Mouse (Mus musculus): ENCODE measurements around the gene Tmppe. TPM values are rescaled to one million over a fixed set of nuclear protein-coding genes. Genes with fewer than 3 reads are reported as not detected.

The Tmppe gene
- polyA plus RNA-seq, 1 experiment from 2014 or later: 10.5 TPM

DNA sequence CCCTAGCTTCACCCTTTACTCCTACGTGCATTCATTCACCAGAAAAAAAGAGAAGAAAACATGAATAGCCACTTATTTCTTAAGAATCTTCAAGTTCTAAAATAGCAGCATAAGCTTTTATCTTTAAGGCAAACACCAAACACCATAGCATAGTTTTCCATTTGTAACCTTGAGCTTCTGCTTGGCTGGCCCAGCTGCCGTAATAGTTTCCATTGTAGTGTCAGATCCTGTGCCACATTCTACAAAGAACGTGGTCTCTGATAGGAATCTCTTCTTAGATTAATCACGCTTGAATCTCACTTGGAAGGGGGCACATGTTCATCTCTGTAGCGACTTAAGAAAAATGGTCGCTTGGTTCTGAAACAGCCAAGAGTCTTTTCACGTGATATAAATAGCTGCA, 50.7 kb downstream of the Tmppe start:
- Histone ChIP-seq H3K36me3 (peaks cover 5% of the 10 kb centered on the region; the same call in 1 of the 2 replicates), H3K9ac (no peak overlapping the region), H3K27ac (no peak overlapping the region), H3K9me3 (no peaks in the 10 kb centered on the region), H3K27me3 (no peaks in the 10 kb centered on the region), H3K4me3 (no peak overlapping the region), H3K4me1 (no peaks in the 10 kb centered on the region), H3K4me2 (no peak overlapping the region)
- no peak for ATAC-seq (ENCODE audit: insufficient number of reproducible peaks, low FRiP score, low TSS enrichment, low read depth)
- 86% methylated on average over 7 of the region's 7 CpGs for WGBS

DNA sequence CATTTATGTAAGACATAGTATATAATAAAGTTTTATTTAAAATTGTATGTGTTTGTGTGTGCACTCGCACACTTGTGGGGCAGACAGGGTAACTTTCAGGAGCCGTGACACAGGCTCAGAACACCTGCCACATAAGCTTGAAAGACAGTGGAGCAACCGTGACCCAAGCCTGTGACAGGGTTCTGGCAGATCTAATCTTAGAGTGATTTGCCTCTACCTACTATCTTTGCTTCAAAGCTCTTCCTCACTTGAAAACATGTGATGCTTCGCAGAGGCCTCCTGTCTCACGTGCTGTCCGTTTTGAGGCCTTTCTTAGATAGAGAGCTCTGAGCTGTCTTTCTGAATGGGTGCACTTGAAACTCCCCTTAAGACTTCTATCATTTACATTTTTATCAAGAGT, 51.5 kb downstream of the Tmppe start:
- no peak for ATAC-seq (ENCODE audit: insufficient number of reproducible peaks, low FRiP score, low TSS enrichment, low read depth)
- no peak overlapping the region for H3K4me2 ChIP-seq
- WGBS: 93% methylated on average over 6 of the region's 6 CpGs
- no peak overlapping the region for H3K27ac ChIP-seq
- H3K27me3 ChIP-seq: no peaks in the 10 kb centered on the region
- no peak overlapping the region for H3K4me3 ChIP-seq
- no peaks in the 10 kb centered on the region for H3K9me3 ChIP-seq
- peaks cover 13% of the 10 kb centered on the region; the same call in 1 of the 2 replicates for H3K36me3 ChIP-seq
- H3K9ac ChIP-seq: no peak overlapping the region
- H3K4me1 ChIP-seq: no peaks in the 10 kb centered on the region

DNA sequence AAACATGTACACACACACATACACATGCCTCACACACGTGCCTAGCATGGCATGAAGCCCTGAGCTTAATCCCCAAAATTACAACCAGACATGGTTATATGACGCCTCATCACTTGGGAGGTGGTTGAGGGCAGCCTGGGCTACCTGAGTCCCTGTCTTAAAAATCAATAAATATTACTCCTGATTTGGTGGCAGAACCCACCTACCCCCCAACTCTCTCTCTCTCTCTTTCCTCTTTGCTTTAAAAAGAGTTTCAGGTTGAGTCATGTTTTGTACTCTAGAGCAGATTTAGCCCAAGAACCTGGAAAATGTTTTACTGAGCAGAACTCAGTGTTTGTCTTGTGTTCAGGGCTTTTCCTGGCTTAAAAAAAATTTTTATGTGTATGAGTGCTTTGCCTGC, 54.5 kb downstream of the Tmppe start:
- H3K4me2 ChIP-seq: no peak overlapping the region
- WGBS: 71% methylated on average over 2 of the region's 2 CpGs
- H3K27me3 ChIP-seq: no peaks in the 10 kb centered on the region
- no peak overlapping the region for H3K9ac ChIP-seq
- H3K9me3 ChIP-seq: no peaks in the 10 kb centered on the region
- no peak overlapping the region for H3K27ac ChIP-seq
- no peaks in the 10 kb centered on the region for H3K4me1 ChIP-seq
- peaks cover 24% of the 10 kb centered on the region for H3K36me3 ChIP-seq
- no peak for ATAC-seq (ENCODE audit: insufficient number of reproducible peaks, low FRiP score, low TSS enrichment, low read depth)
- H3K4me3 ChIP-seq: no peak overlapping the region

Other genes starting within 250 kb of the Tmppe start
- gene Bcl2a1c, start 71.0 kb upstream of the Tmppe start, polyA plus RNA-seq (2015; fragmentation: Nextera tagmentation; extraction: Ambion mirVana): not detected in 2 replicates
- 232 and 254 TPM in 2 replicates for gene Crtap, start 10.4 kb upstream of the Tmppe start, polyA plus RNA-seq (2015; fragmentation: Nextera tagmentation; extraction: Ambion mirVana)
- gene Glb1, start within 50 bp of the Tmppe start, polyA plus RNA-seq (2015; fragmentation: Nextera tagmentation; extraction: Ambion mirVana): 37.7 and 44.8 TPM in 2 replicates
- 4.5 and 5.7 TPM in 2 replicates for gene Ccr4, start 103.8 kb downstream of the Tmppe start, polyA plus RNA-seq (2015; fragmentation: Nextera tagmentation; extraction: Ambion mirVana)
- gene C130032M10Rik, start 114.6 kb downstream of the Tmppe start, polyA plus RNA-seq (2015; fragmentation: Nextera tagmentation; extraction: Ambion mirVana): 5.5 and 6.6 TPM in 2 replicates
- gene Trim71, start 163.3 kb downstream of the Tmppe start, polyA plus RNA-seq (2015; fragmentation: Nextera tagmentation; extraction: Ambion mirVana): 0.24 and 0.27 TPM in 2 replicates
- 60.9 and 61.3 TPM in 2 replicates for gene Cnot10, start 239.1 kb downstream of the Tmppe start, polyA plus RNA-seq (2015; fragmentation: Nextera tagmentation; extraction: Ambion mirVana)